Mouse (Mus musculus) midbrain, embryonic 14.5 days (tissue): Measurements from ENCODE around the gene Dnah17. TPM values are rescaled to one million over a fixed set of nuclear protein-coding genes. Genes with fewer than 3 reads are reported as not detected.

Experiments used
- ATAC-seq: fragments of 200-750 bp; cut with Nextera tagmentation; 2 replicates; pipeline ENCODE4 v1.8.0; 2017; ENCODE audit warnings: moderate number of reproducible peaks, moderate library complexity; ENCODE audit not compliant: low FRiP score, low TSS enrichment
- DNase-seq: peaks from one replicate; pipeline ENCODE4 v3.0.0-alpha.2; 2015
- H3K27ac ChIP-seq: fragments of 300-500 bp; sonication (generic); replicated peaks from 2 replicates; pipeline ENCODE4 v1.5.1; 2014; ENCODE audit warnings: mild to moderate bottlenecking, low read depth, low read length, moderate library complexity
- H3K27me3 ChIP-seq: fragments of 300-500 bp; sonication (generic); 2 replicates; pipeline ENCODE4 v1.6.1; 2014; ENCODE audit warnings: low read length, control low read depth, mixed read lengths; ENCODE audit not compliant: control insufficient read depth, insufficient read depth
- H3K36me3 ChIP-seq: fragments of 300-500 bp; sonication (generic); 2 replicates; pipeline ENCODE4 v1.6.1; 2014; ENCODE audit warnings: low read length, control low read depth; ENCODE audit not compliant: control insufficient read depth, insufficient read depth
- H3K4me1 ChIP-seq: fragments of 300-500 bp; sonication (generic); 2 replicates; pipeline ENCODE4 v1.6.1; 2014; ENCODE audit warnings: mild to moderate bottlenecking, antibody characterized with exemption, low read length, control low read depth; ENCODE audit not compliant: control insufficient read depth, insufficient read depth
- H3K4me2 ChIP-seq: fragments of 300-500 bp; sonication (generic); 2 replicates; pipeline ENCODE4 v1.6.1; 2014; ENCODE audit warnings: mild to moderate bottlenecking, low read length, moderate library complexity
- H3K4me3 ChIP-seq: fragments of 300-500 bp; sonication (generic); replicated peaks from 2 replicates; pipeline ENCODE4 v1.5.1; 2014; ENCODE audit warnings: low read depth, low read length
- H3K9ac ChIP-seq: fragments of 300-500 bp; sonication (generic); replicated peaks from 2 replicates; pipeline ENCODE4 v1.6.1; 2014; ENCODE audit warnings: mild to moderate bottlenecking, low read length, moderate library complexity
- H3K9me3 ChIP-seq: fragments of 300-500 bp; sonication (generic); 2 replicates; pipeline ENCODE4 v1.6.1; 2016; ENCODE audit warnings: low read length, control low read depth, mixed read lengths; ENCODE audit not compliant: control insufficient read depth
- whole genome bisulfite sequencing: fragments of 180-500 bp; shearing (Covaris S2); extraction: QIAGEN DNeasy Blood & Tissue Kit; methylation state at CpG from one replicate; pipeline ENCODE4 v1.1.7; 2014; 5-methylcytosine and 5-hydroxymethylcytosine counted together
- microRNA-seq: library from miRNA; unstranded; fragments of <30 nt; microRNA quantifications from one replicate; pipeline ENCODE4, GENCODE M21; 2016
- polyA plus RNA-seq: library from polyadenylated mRNA; unstranded; fragments of >200 nt; fragmentation: Nextera tagmentation; extraction: Ambion mirVana; gene quantifications from 2 replicates; pipeline ENCODE4 v1.2.1, GENCODE M21; 2014

Gene Dnah17
- polyA plus RNA-seq, 1 experiment from 2014 or later = 0.20 TPM

DNA sequence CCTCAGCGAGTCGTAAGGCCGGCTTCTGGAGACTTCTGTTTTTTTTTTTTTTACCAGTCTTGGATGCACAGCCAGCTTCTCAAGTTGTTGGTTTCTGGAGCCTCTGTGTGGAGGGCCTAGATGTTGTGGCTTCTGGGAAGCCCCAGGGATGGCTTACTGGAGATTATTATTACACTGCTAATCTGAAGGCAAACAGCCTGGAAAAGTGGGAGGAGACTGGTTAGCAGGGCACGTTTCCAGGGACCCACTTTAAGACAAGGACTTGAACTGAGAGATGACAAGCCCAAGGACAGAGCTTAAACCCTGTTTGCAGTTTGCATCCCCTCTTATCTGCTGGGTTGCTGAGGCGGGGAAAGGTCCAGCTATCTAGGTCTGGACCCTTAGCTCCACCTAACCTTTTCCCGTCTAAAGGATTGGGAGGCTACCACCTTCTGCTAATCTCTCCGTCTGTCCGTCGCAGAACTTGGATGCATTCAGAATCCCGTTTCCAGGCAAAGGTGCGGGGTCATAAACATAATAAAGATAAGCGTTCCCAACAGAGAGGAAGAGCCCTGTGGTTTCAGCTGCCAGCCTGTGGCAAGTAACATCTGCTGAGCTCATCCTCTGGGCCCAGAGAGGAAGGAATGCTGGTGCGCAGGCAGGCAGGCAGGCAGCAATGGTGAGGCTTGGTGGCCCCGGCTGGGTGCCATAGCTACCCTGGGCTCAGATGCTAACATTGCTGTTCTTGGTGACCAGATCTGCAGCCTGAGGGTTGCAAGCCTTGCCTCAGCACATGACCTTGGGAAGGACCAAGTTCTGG lies 155.9 kb downstream of the Dnah17 start:
- Histone ChIP-seq H3K4me1 (peaks cover 32% of the 10 kb centered on the region), H3K4me2 (no peak overlapping the region), H3K9me3 (no peaks in the 10 kb centered on the region), H3K27ac (peak overlapping the region; percentile 80; the same call in 1 of the 2 replicates), H3K27me3 (no peaks in the 10 kb centered on the region), H3K9ac (no peak overlapping the region), H3K36me3 (no peaks in the 10 kb centered on the region), H3K4me3 (no peak overlapping the region)
- DNase-seq (no peak), ATAC-seq (no peak)
- WGBS = 18% methylated on average over 14 of the region's 14 CpGs

DNA sequence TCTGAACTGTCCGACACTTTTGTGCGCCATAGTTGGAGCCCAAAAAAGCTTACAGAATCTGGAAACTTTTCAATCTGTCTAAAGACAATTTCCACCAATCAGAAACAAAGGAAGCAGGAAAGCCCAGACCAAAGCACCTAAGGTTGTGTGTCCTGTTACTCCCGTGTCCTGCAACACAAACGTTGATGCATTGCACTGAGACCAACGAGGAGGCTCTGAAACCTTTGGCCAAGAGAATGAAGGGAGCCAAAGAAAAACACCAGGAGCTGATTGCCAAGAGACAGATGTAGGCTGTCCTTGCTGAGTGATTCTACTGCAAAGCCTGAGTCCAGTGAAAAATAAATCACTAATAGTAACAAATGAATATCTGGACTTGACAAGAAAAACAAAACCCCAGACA lies 156.9 kb downstream of the Dnah17 start:
- no peak for DNase-seq
- H3K36me3 ChIP-seq = no peaks in the 10 kb centered on the region
- no peak overlapping the region for H3K4me2 ChIP-seq
- H3K27me3 ChIP-seq = no peaks in the 10 kb centered on the region
- H3K4me3 ChIP-seq = no peak overlapping the region
- H3K4me1 ChIP-seq = peaks cover 32% of the 10 kb centered on the region
- H3K9me3 ChIP-seq = no peaks in the 10 kb centered on the region
- no peak overlapping the region for H3K9ac ChIP-seq
- no peak overlapping the region for H3K27ac ChIP-seq
- no peak for ATAC-seq
- WGBS = 44% methylated on average over 5 of the region's 5 CpGs

DNA sequence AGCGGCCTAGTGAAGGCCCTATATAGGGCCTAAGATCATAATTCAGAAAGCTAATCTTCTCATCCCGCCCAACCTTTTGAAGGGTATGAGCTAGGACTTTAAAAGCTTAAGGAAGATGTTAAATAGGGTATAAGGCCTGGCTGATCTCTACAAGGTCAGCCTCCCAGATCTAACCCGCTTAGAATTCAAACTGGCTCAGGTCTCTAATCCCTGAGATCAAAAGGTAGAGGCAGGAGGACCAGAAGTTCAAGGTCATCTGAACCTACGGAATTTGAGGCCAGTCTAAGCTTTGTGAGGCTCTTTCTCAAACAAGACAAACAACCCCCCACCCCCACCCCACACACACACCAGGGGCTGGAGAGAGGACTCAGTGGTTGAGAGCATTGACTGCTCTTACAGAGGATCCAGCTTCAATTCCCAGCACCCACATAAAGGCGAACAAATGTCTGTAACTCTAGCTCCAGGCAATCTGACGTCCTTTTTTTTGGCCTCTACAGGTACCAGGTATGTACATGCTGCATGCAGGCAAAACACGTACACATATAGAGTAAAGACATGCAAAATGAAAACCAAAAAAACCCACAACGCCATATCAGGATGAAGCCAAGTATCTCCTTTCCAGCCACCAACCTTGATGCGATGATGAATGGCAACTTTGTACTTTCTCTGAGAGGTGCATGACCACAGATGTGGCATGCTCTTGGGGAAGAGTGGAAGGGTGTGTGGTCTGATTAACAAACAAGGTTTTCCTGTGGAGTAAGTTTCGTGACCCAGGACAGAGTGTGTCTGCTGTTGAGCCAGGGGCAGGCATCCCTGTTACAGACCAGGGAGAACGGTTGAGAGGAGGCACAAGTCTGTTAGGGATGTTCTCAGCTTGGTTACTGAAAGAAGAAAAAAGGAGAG lies 157.5 kb downstream of the Dnah17 start:
- H3K27ac ChIP-seq = no peak overlapping the region
- ATAC-seq (no peak), DNase-seq (no peak)
- H3K9ac ChIP-seq = no peak overlapping the region
- 52% methylated on average over 11 of the region's 11 CpGs for WGBS
- no peak overlapping the region for H3K4me2 ChIP-seq
- no peak overlapping the region for H3K4me3 ChIP-seq
- H3K27me3 ChIP-seq = no peaks in the 10 kb centered on the region
- H3K4me1 ChIP-seq = peaks cover 38% of the 10 kb centered on the region
- no peaks in the 10 kb centered on the region for H3K9me3 ChIP-seq
- H3K36me3 ChIP-seq = no peaks in the 10 kb centered on the region

Small RNA genes lying within 50 kb of the gene (microRNA-seq; reads per million reads assigned to microRNA genes)
- not detected for gene Mir6933

Other genes starting within 250 kb of the Dnah17 start
- gene Socs3, start 160.6 kb downstream of the Dnah17 start, polyA plus RNA-seq = 4.3 and 7.2 TPM in 2 replicates
- gene Pgs1, start 144.3 kb downstream of the Dnah17 start, polyA plus RNA-seq = 47.9 and 51.4 TPM in 2 replicates
- gene Cyth1, start 118.0 kb upstream of the Dnah17 start, polyA plus RNA-seq = 23.3 and 33.3 TPM in 2 replicates
- gene Usp36, start 159.6 kb upstream of the Dnah17 start, polyA plus RNA-seq = 11.7 and 13.4 TPM in 2 replicates
- 0.21 and 0.22 TPM in 2 replicates for gene Cep295nl, start 211.9 kb upstream of the Dnah17 start, polyA plus RNA-seq
- 71.3 and 81.8 TPM in 2 replicates for gene Timp2, start 225.1 kb upstream of the Dnah17 start, polyA plus RNA-seq